Mouse (Mus musculus) CH12.LX (cell line): ENCODE measurements around the gene Pakap. TPM values are rescaled to one million over a fixed set of nuclear protein-coding genes. Genes with fewer than 3 reads are reported as not detected.

ENCODE experiments used
- DNase-seq: peaks from one replicate; pipeline ENCODE4 v3.0.0-alpha.2; 2013; ENCODE audit errors: extremely low read depth
- H3K27ac ChIP-seq: 2 replicates; pipeline ENCODE4 v1.5.1; 2012; ENCODE audit warnings: low read depth, mild to moderate bottlenecking, control low read depth, moderate library complexity; ENCODE audit not compliant: insufficient read depth
- H3K27me3 ChIP-seq: replicated peaks from 2 replicates; pipeline ENCODE3; 2012; ENCODE audit warnings: inconsistent platforms
- H3K36me3 ChIP-seq, 2 experiments: replicated peaks in 1 of 2; 2 replicates each; pipeline versions ENCODE3 to v1.6.1; 2012; ENCODE audit warnings: inconsistent platforms in 1 of 2, low read length in 1 of 2, mild to moderate bottlenecking in 1 of 2, mixed read lengths in 1 of 2, moderate library complexity in 1 of 2; ENCODE audit not compliant: control insufficient read depth in 1 of 2, insufficient read depth in 1 of 2
- H3K4me1 ChIP-seq, 2 experiments: 2 replicates each; pipeline ENCODE4 v1.6.1; 2012; ENCODE audit warnings: inconsistent platforms in 1 of 2, moderate library complexity in 1 of 2; ENCODE audit not compliant: insufficient read depth in 2 of 2, control insufficient read depth in 1 of 2
- H3K4me2 ChIP-seq: 2 replicates; pipeline ENCODE4 v1.6.1; 2012; ENCODE audit warnings: low read depth, mild to moderate bottlenecking, control low read depth; ENCODE audit not compliant: poor library complexity, insufficient read depth, severe bottlenecking
- H3K4me3 ChIP-seq, 3 experiments: fragments of 150-350 bp in 1 of 3; sonication (generic) in 1 of 3; replicated peaks in 1 of 3; 2 replicates each; pipeline versions ENCODE3 to v1.5.1; 2011 to 2012; ENCODE audit warnings: low read depth in 2 of 3, low read length in 2 of 3, mild to moderate bottlenecking in 2 of 3, moderate library complexity in 2 of 3, control low read depth in 1 of 3, improper control_type of control experiment in 1 of 3, inconsistent platforms in 1 of 3, mixed read lengths in 1 of 3; ENCODE audit not compliant: poor library complexity in 1 of 3
- H3K79me2 ChIP-seq: replicated peaks from 2 replicates; pipeline ENCODE4 v1.6.1; 2012; ENCODE audit warnings: mild to moderate bottlenecking, moderate library complexity; ENCODE audit not compliant: control insufficient read depth, poor library complexity, insufficient read depth, severe bottlenecking; ENCODE audit errors: extremely low read depth
- H3K9ac ChIP-seq: 2 replicates; pipeline ENCODE4 v1.6.1; 2012; ENCODE audit warnings: low read depth, mild to moderate bottlenecking, control low read depth, moderate library complexity; ENCODE audit not compliant: insufficient read depth
- H3K9me3 ChIP-seq: replicated peaks from 2 replicates; pipeline ENCODE3; 2012; ENCODE audit warnings: low read length, inconsistent platforms, mixed read lengths
- BHLHE40 ChIP-seq: IDR thresholded peaks from 2 replicates; pipeline ENCODE4 v1.6.1; 2011; ENCODE audit warnings: mild to moderate bottlenecking, low read depth, low read length, improper control_type of control experiment
- CHD1 ChIP-seq: IDR thresholded peaks from 2 replicates; pipeline ENCODE4 v1.6.1; 2012; ENCODE audit warnings: low read depth, low read length, improper control_type of control experiment, inconsistent platforms
- CTCF ChIP-seq, 2 experiments: IDR thresholded peaks in 1 of 2; conservative IDR thresholded peaks in 1 of 2; 2 replicates each; pipeline ENCODE4 v1.5.1; 2011 to 2012; ENCODE audit warnings: low read depth in 2 of 2, low read length in 2 of 2, improper control_type of control experiment in 1 of 2, inconsistent platforms in 1 of 2, mild to moderate bottlenecking in 1 of 2, moderate library complexity in 1 of 2
- GABPA ChIP-seq: IDR thresholded peaks from 2 replicates; pipeline ENCODE4 v1.6.1; 2012; ENCODE audit warnings: low read depth, low read length, improper control_type of control experiment, inconsistent platforms; ENCODE audit not compliant: insufficient replicate concordance
- HCFC1 ChIP-seq: IDR thresholded peaks from 2 replicates; pipeline ENCODE4 v1.6.1; 2012; ENCODE audit warnings: low read depth, mild to moderate bottlenecking, inconsistent platforms, low read length, improper control_type of control experiment
- JUN ChIP-seq: IDR thresholded peaks from 2 replicates; pipeline ENCODE4 v1.6.1; 2011; ENCODE audit warnings: low read depth, mild to moderate bottlenecking, low read length, improper control_type of control experiment, moderate library complexity; ENCODE audit not compliant: insufficient read depth
- MAX ChIP-seq: IDR thresholded peaks from 2 replicates; pipeline ENCODE4 v1.6.1; 2011; ENCODE audit warnings: low read length, improper control_type of control experiment
- MAZ ChIP-seq: IDR thresholded peaks from 2 replicates; pipeline ENCODE4 v1.6.1; 2012; ENCODE audit warnings: low read depth, mild to moderate bottlenecking, inconsistent platforms, low read length, improper control_type of control experiment, moderate library complexity
- MEF2A ChIP-seq: IDR thresholded peaks from 2 replicates; pipeline ENCODE4 v1.6.1; 2014; ENCODE audit warnings: low read depth, mild to moderate bottlenecking, inconsistent platforms, low read length, improper control_type of control experiment, borderline replicate concordance
- MXI1 ChIP-seq: IDR thresholded peaks from 2 replicates; pipeline ENCODE4 v1.6.1; 2011; ENCODE audit warnings: mild to moderate bottlenecking, low read depth, low read length, improper control_type of control experiment
- POLR2A ChIP-seq: IDR thresholded peaks from 2 replicates; pipeline ENCODE4 v1.6.1; 2011; ENCODE audit warnings: low read depth, mild to moderate bottlenecking, improper control_type of control experiment, low read length
- TBP ChIP-seq: conservative IDR thresholded peaks from 2 replicates; pipeline ENCODE4 v1.6.1; 2011; ENCODE audit warnings: low read depth, low read length, improper control_type of control experiment
- ZC3H11A ChIP-seq: IDR thresholded peaks from 2 replicates; pipeline ENCODE4 v1.6.1; 2012; ENCODE audit warnings: low read depth, mild to moderate bottlenecking, inconsistent platforms, low read length, improper control_type of control experiment
- ZKSCAN1 ChIP-seq: IDR thresholded peaks from 2 replicates; pipeline ENCODE4 v1.6.1; 2012; ENCODE audit warnings: low read depth, inconsistent platforms, low read length, improper control_type of control experiment, borderline replicate concordance
- ZMIZ1 ChIP-seq: IDR thresholded peaks from 2 replicates; pipeline ENCODE4 v1.6.1; 2012; ENCODE audit warnings: low read depth, mild to moderate bottlenecking, inconsistent platforms, low read length, improper control_type of control experiment
- ZNF384 ChIP-seq: IDR thresholded peaks from 2 replicates; pipeline ENCODE4 v1.6.1; 2012; ENCODE audit warnings: low read depth, low read length, improper control_type of control experiment, inconsistent platforms
- dilution Hi-C: fragments of 300-500 bp; cut with MboI; formaldehyde crosslinking; loops from 2 replicates; pipeline ENCODE4 v1.14.3; 2020; ENCODE audit warnings: low sequenced_read_pairs; ENCODE audit not compliant: extremely low pct_unique_long_range_greater_than_20kb, extremely low pct_ligation_motif_present
- in situ Hi-C: fragments of 300-500 bp; cut with MboI; formaldehyde crosslinking; loops from 3 replicates; pipeline ENCODE4 v1.14.3; 2019; ENCODE audit warnings: low sequenced_read_pairs, low pct_ligation_motif_present, low pct_unique_long_range_greater_than_20kb, mixed read lengths
- polyA plus RNA-seq: library from polyadenylated mRNA; unstranded; fragments of >175 nt; gene quantifications from 2 replicates; pipeline ENCODE4 v1.2.1, GENCODE M21; 2012; ENCODE audit warnings: low read depth; ENCODE audit not compliant: insufficient read length
- total RNA-seq, 2 experiments: library from RNA; depleted of rRNA; stranded (reverse); fragments of 300-350 nt in 1 of 2; fragments of >200 nt in 1 of 2; gene quantifications; 2 replicates each; pipeline ENCODE4 v1.2.3; 2012 to 2014

Gene Pakap
- total and polyA plus RNA-seq, 3 experiments, result 0.08 to 0.14 TPM; not detected in 1

- DNase-seq, result no peak
- TF ChIP-seq CHD1, result no peak
- TF ChIP-seq ZKSCAN1, result no peak
- TF ChIP-seq CTCF (conservative IDR thresholded peaks at IDR 0.05 in 1 of 2, IDR thresholded peaks at IDR 0.05 in 1 of 2; ENCODE audit: low read depth in 2 of 2, low read length in 2 of 2), result no peak
- no peak for TF ChIP-seq HCFC1
- no peak for TF ChIP-seq MAZ
- no peak for TF ChIP-seq MEF2A
- TF ChIP-seq TBP, result no peak
- TF ChIP-seq GABPA, result no peak
- TF ChIP-seq JUN, result no peak
- no peak for TF ChIP-seq ZMIZ1
- no peak for TF ChIP-seq ZNF384
- no peak for TF ChIP-seq ZC3H11A
- no peak for TF ChIP-seq MAX
- TF ChIP-seq POLR2A, result no peak
- TF ChIP-seq BHLHE40, result no peak
- TF ChIP-seq MXI1, result no peak
- dilution Hi-C loops (no loop called here), in situ Hi-C loops (no loop called here)
- Histone ChIP-seq H3K36me3 (no peaks in the 10 kb centered on the region), H3K4me2 (no peak overlapping the region), H3K4me3 (no peak overlapping the region), H3K9ac (no peak overlapping the region), H3K79me2 (no peaks in the 10 kb centered on the region), H3K9me3 (no peaks in the 10 kb centered on the region), H3K4me1 (0 out of 4 replicates have a peak, but pooled peaks cover 0 to 4% of the 10 kb centered on the region in 2 experiments), H3K27ac (no peak overlapping the region), H3K27me3 (no peaks in the 10 kb centered on the region)
Observed at GRCm38 (mm10) chr4:57565283-57565682, 2.7 kb upstream of the Pakap start.

- in situ Hi-C loops (no loop called here), dilution Hi-C loops (no loop called here)
- no peaks in the 10 kb centered on the region for H3K36me3 ChIP-seq
- peak in 1 of 2 experiments; percentile 23; a peak in 2 of 4 replicates for TF ChIP-seq CTCF (conservative IDR thresholded peaks at IDR 0.05 in 1 of 2, IDR thresholded peaks at IDR 0.05 in 1 of 2; ENCODE audit: low read depth in 2 of 2, low read length in 2 of 2)
- TF ChIP-seq ZC3H11A, result no peak
- no peak for DNase-seq
- no peaks in the 10 kb centered on the region for H3K27me3 ChIP-seq
- no peak overlapping the region for H3K9ac ChIP-seq
- H3K4me3 ChIP-seq, result no peak overlapping the region
- H3K4me1 ChIP-seq, result 0 out of 4 replicates have a peak, but pooled peaks cover 0 to 4% of the 10 kb centered on the region in 2 experiments
- H3K9me3 ChIP-seq, result no peaks in the 10 kb centered on the region
- H3K27ac ChIP-seq, result no peak overlapping the region
- no peaks in the 10 kb centered on the region for H3K79me2 ChIP-seq
- H3K4me2 ChIP-seq, result no peak overlapping the region
Observed at GRCm38 (mm10) chr4:57565811-57566210, 2.2 kb upstream of the Pakap start.
